Mouse (Mus musculus): Measurements from ENCODE around the gene Arid5a. TPM values are rescaled to one million over a fixed set of nuclear protein-coding genes. Genes with fewer than 3 reads are reported as not detected.

Arid5a gene
- polyA plus RNA-seq, 1 experiment from 2014 or later, result 7.3 TPM

Small RNA genes within 50 kb of the gene (microRNA-seq; reads per million reads assigned to microRNA genes)
- gene Mir6898, result not detected

Other genes with a start within 250 kb of the Arid5a start
- gene Hs6st1, start 239.3 kb upstream of the Arid5a start, polyA plus RNA-seq (2015; fragmentation: Nextera tagmentation; extraction: Ambion mirVana), result 7.2 and 7.5 TPM in 2 replicates
- 56.1 and 59.9 TPM in 2 replicates for gene Uggt1, start 63.0 kb upstream of the Arid5a start, polyA plus RNA-seq (2015; fragmentation: Nextera tagmentation; extraction: Ambion mirVana)
- 16.6 and 17.7 TPM in 2 replicates for gene Neurl3, start 33.1 kb upstream of the Arid5a start, polyA plus RNA-seq (2015; fragmentation: Nextera tagmentation; extraction: Ambion mirVana)
- 44.8 and 49.9 TPM in 2 replicates for gene Kansl3, start 61.4 kb downstream of the Arid5a start, polyA plus RNA-seq (2015; fragmentation: Nextera tagmentation; extraction: Ambion mirVana)
- 1.0 and 1.5 TPM in 2 replicates for gene Fer1l5, start 64.6 kb downstream of the Arid5a start, polyA plus RNA-seq (2015; fragmentation: Nextera tagmentation; extraction: Ambion mirVana)
- gene Lman2l, start 137.5 kb downstream of the Arid5a start, polyA plus RNA-seq (2015; fragmentation: Nextera tagmentation; extraction: Ambion mirVana), result 55.7 and 57.7 TPM in 2 replicates
- gene Cnnm4, start 163.9 kb downstream of the Arid5a start, polyA plus RNA-seq (2015; fragmentation: Nextera tagmentation; extraction: Ambion mirVana), result 12.3 and 12.4 TPM in 2 replicates
- gene Cnnm3, start 204.1 kb downstream of the Arid5a start, polyA plus RNA-seq (2015; fragmentation: Nextera tagmentation; extraction: Ambion mirVana), result 3.7 and 4.0 TPM in 2 replicates
- 21.8 and 22.1 TPM in 2 replicates for gene Ankrd23, start 229.2 kb downstream of the Arid5a start, polyA plus RNA-seq (2015; fragmentation: Nextera tagmentation; extraction: Ambion mirVana)
- 0.32 and 0.75 TPM in 2 replicates for gene Gm42417, start 231.7 kb downstream of the Arid5a start, polyA plus RNA-seq (2015; fragmentation: Nextera tagmentation; extraction: Ambion mirVana)
- 26.2 and 26.3 TPM in 2 replicates for gene Ankrd39, start 239.7 kb downstream of the Arid5a start, polyA plus RNA-seq (2015; fragmentation: Nextera tagmentation; extraction: Ambion mirVana)

Data from kidney, embryonic 15.5 days (tissue).